Mouse (Mus musculus): ENCODE measurements around the gene Sdk2.

The Sdk2 gene

GRCm38 (mm10) chr11:113816971-113817548 is 249.8 kb downstream of the Sdk2 start:
- no peak for DNase-seq

- no peak for DNase-seq
Observed at GRCm38 (mm10) chr11:113816439-113816838, 250.4 kb downstream of the Sdk2 start.

- no peak for DNase-seq
Observed at GRCm38 (mm10) chr11:113811546-113812339, 255.1 kb downstream of the Sdk2 start.

- peak; percentile 49 to 78 for DNase-seq
Observed at GRCm38 (mm10) chr11:113810638-113811545, 256.0 kb downstream of the Sdk2 start.

GRCm38 (mm10) chr11:113807086-113807485 is 259.8 kb downstream of the Sdk2 start:
- DNase-seq, result peak; percentile 67 to 80

GRCm38 (mm10) chr11:113806382-113807077 is 260.3 kb downstream of the Sdk2 start:
- no peak for DNase-seq

- no peak for DNase-seq
Observed at GRCm38 (mm10) chr11:113805974-113806373, 260.9 kb downstream of the Sdk2 start.

- DNase-seq, result peak; percentile 20 to 51
Observed at GRCm38 (mm10) chr11:113803321-113803941, 263.4 kb downstream of the Sdk2 start.

GRCm38 (mm10) chr11:113802456-113802855 is 264.4 kb downstream of the Sdk2 start:
- peak; percentile 59 to 70 for DNase-seq

- no peak for DNase-seq
Observed at GRCm38 (mm10) chr11:113800026-113800425, 266.8 kb downstream of the Sdk2 start.

GRCm38 (mm10) chr11:113799041-113799447 is 267.8 kb downstream of the Sdk2 start:
- DNase-seq, result no peak

GRCm38 (mm10) chr11:113798011-113798410 is 268.8 kb downstream of the Sdk2 start:
- no peak for DNase-seq

- DNase-seq, result no peak
Observed at GRCm38 (mm10) chr11:113797014-113797983, 269.5 kb downstream of the Sdk2 start.

GRCm38 (mm10) chr11:113795846-113796245 is 271.0 kb downstream of the Sdk2 start:
- DNase-seq, result no peak

GRCm38 (mm10) chr11:113791357-113792215 is 275.3 kb downstream of the Sdk2 start:
- DNase-seq, result no peak

- DNase-seq, result no peak
Observed at GRCm38 (mm10) chr11:113789101-113789500, 277.7 kb downstream of the Sdk2 start.

- DNase-seq, result peak; percentile 44 to 53
Observed at GRCm38 (mm10) chr11:113788183-113788789, 278.6 kb downstream of the Sdk2 start.

GRCm38 (mm10) chr11:113787432-113788182 is 279.2 kb downstream of the Sdk2 start:
- no peak for DNase-seq

GRCm38 (mm10) chr11:113787009-113787408 is 279.8 kb downstream of the Sdk2 start:
- DNase-seq, result no peak
